Comparison of ENCODE assay signal across 8 mouse cellular contexts in genomic region chr14:78849961-78850578, GRCm38 (mm10). TPM values are rescaled to one million over a fixed set of nuclear protein-coding genes. Genes with fewer than 3 reads are reported as not detected.
DNase-seq lines count a peak whose midpoint lies in the region; ATAC-seq lines count a peak whose summit lies in the region.

No protein-coding gene starts in this region.

- no peaks in the 10 kb centered on the region for H3K27me3 ChIP-seq in midbrain, embryonic 11.5 days (ENCODE audit: control insufficient read depth, insufficient read depth, low read length)
- no peaks in the 10 kb centered on the region for H3K27me3 ChIP-seq in midbrain, embryonic 16.5 days (ENCODE audit: control insufficient read depth, insufficient read depth, low read depth, low read length)
- no peaks in the 10 kb centered on the region for H3K27me3 ChIP-seq in limb, embryonic 10.5 days (ENCODE audit: low read depth, poor library complexity, severe bottlenecking)
- no peaks in the 10 kb centered on the region for H3K27me3 ChIP-seq in stomach, embryonic 15.5 days (replicated peaks)

- WGBS in midbrain, embryonic 11.5 days = 75% methylated on average over 5 of the region's 5 CpGs
- WGBS in midbrain, embryonic 16.5 days = 65% methylated on average over 5 of the region's 5 CpGs
- WGBS in limb, embryonic 10.5 days = 66% methylated on average over 5 of the region's 5 CpGs
- WGBS in stomach, embryonic 15.5 days = 38% methylated on average over 5 of the region's 5 CpGs

- ATAC-seq in CD4-positive, CD25-positive, alpha-beta regulatory T cell, adult 4 months = no peak
- no peak for ATAC-seq in midbrain, embryonic 11.5 days (ENCODE audit: low FRiP score)
- ATAC-seq in midbrain, embryonic 16.5 days = no peak
- no peak for ATAC-seq in stomach, embryonic 15.5 days (ENCODE audit: insufficient read depth, low FRiP score, low read depth)

- no peak overlapping the region for H3K9ac ChIP-seq in midbrain, embryonic 11.5 days (ENCODE audit: low read length)
- no peak overlapping the region for H3K9ac ChIP-seq in midbrain, embryonic 16.5 days (ENCODE audit: low read depth, low read length)
- H3K9ac ChIP-seq in stomach, embryonic 15.5 days = no peak overlapping the region

- H3K36me3 ChIP-seq in midbrain, embryonic 11.5 days (ENCODE audit: control insufficient read depth, insufficient read depth, low read length) = no peaks in the 10 kb centered on the region
- no peaks in the 10 kb centered on the region for H3K36me3 ChIP-seq in midbrain, embryonic 16.5 days (ENCODE audit: control insufficient read depth, insufficient read depth, low read length)
- H3K36me3 ChIP-seq in limb, embryonic 10.5 days = no peaks in the 10 kb centered on the region
- no peaks in the 10 kb centered on the region for H3K36me3 ChIP-seq in stomach, embryonic 15.5 days

- H3K4me3 ChIP-seq in midbrain, embryonic 11.5 days (ENCODE audit: low read depth, low read length) = no peak overlapping the region
- H3K4me3 ChIP-seq in midbrain, embryonic 16.5 days (ENCODE audit: low read depth, low read length) = no peak overlapping the region
- peak overlapping the region; percentile 89; the same call in 1 of the 2 replicates for H3K4me3 ChIP-seq in limb, embryonic 10.5 days
- H3K4me3 ChIP-seq in stomach, embryonic 15.5 days (replicated peaks) = peak overlapping the region; percentile 74

- H3K27ac ChIP-seq in midbrain, embryonic 11.5 days (ENCODE audit: low read depth, low read length) = no peak overlapping the region
- no peak overlapping the region for H3K27ac ChIP-seq in midbrain, embryonic 16.5 days (ENCODE audit: low read length)
- peak overlapping the region; percentile 98 for H3K27ac ChIP-seq in limb, embryonic 10.5 days
- H3K27ac ChIP-seq in stomach, embryonic 15.5 days = no peak overlapping the region

- H3K4me1 ChIP-seq in midbrain, embryonic 11.5 days (ENCODE audit: control insufficient read depth, insufficient read depth, low read length) = peaks cover 12% of the 10 kb centered on the region; the same call in 1 of the 2 replicates
- peaks cover 17% of the 10 kb centered on the region for H3K4me1 ChIP-seq in midbrain, embryonic 16.5 days (ENCODE audit: control insufficient read depth, insufficient read depth, low read length)
- peaks cover 29% of the 10 kb centered on the region for H3K4me1 ChIP-seq in limb, embryonic 10.5 days
- peaks cover 9% of the 10 kb centered on the region for H3K4me1 ChIP-seq in stomach, embryonic 15.5 days

- peak overlapping the region; percentile 65; the same call in 1 of the 2 replicates for H3K4me2 ChIP-seq in midbrain, embryonic 11.5 days
- no peak overlapping the region; the same call in 1 of the 2 replicates for H3K4me2 ChIP-seq in midbrain, embryonic 16.5 days (ENCODE audit: low read length)
- peak overlapping the region; percentile 76 for H3K4me2 ChIP-seq in stomach, embryonic 15.5 days

- DNase-seq in CD4-positive, CD25-positive, alpha-beta regulatory T cell, adult 2 months (ENCODE audit: low read depth, low spot score) = peak; percentile 11
- DNase-seq in midbrain, embryonic 11.5 days (ENCODE audit: low spot score, missing footprints) = no peak
- DNase-seq in limb, embryonic 10.5 days (ENCODE audit: low spot score) = peak; percentile 40
- no peak for DNase-seq in layer of hippocampus, adult 8-10 months (ENCODE audit: low spot score in 2 of 2)
- no peak for DNase-seq in c-Kit-positive CD71-positive TER-119-positive erythroid progenitor cells, embryonic 14.5 days (ENCODE audit: low spot score)

- no peaks in the 10 kb centered on the region for H3K9me3 ChIP-seq in midbrain, embryonic 11.5 days (ENCODE audit: control insufficient read depth, low read length)
- no peaks in the 10 kb centered on the region for H3K9me3 ChIP-seq in midbrain, embryonic 16.5 days (replicated peaks; ENCODE audit: control insufficient read depth, low read length, poor library complexity, severe bottlenecking)
- H3K9me3 ChIP-seq in limb, embryonic 10.5 days (replicated peaks) = no peaks in the 10 kb centered on the region
- no peaks in the 10 kb centered on the region for H3K9me3 ChIP-seq in stomach, embryonic 15.5 days

RNA-seq across cellular contexts. Expression of gene Vwa8, which starts 1.2 kb away (rescaled TPM):
- polyA plus RNA-seq in CD4-positive, CD25-positive, alpha-beta regulatory T cell, adult 4 months (2017; shearing (Covaris generic)) = 1 to 10 TPM; 6.0 to 6.2 TPM
- 7.0 and 7.7 TPM in 2 replicates for polyA plus RNA-seq in midbrain, embryonic 11.5 days (2014; fragmentation: Nextera tagmentation; extraction: Ambion mirVana)
- polyA plus RNA-seq in midbrain, embryonic 16.5 days (2015; fragmentation: Nextera tagmentation; extraction: Ambion mirVana) = 6.2 and 7.3 TPM in 2 replicates
- polyA plus RNA-seq in limb, embryonic 10.5 days (2016; fragmentation: Nextera tagmentation; extraction: Ambion mirVana) = 8.2 and 8.3 TPM in 2 replicates
- 11.0 and 13.1 TPM in 2 replicates for polyA plus RNA-seq in stomach, embryonic 15.5 days (2015; fragmentation: Nextera tagmentation; extraction: Ambion mirVana)
- 10 to 100 TPM; 30.4 to 39.6 (median 34.1) TPM for total RNA-seq in layer of hippocampus, adult 8-10 months (2022)

Comparison
In these comparisons a context has a peak if more than half of its experiments do, and no peak if none do; other contexts are left out.
1. DNase-seq: peak in CD4-positive, CD25-positive, alpha-beta regulatory T cell, adult 2 months (single experiment) and limb, embryonic 10.5 days (single experiment); none in midbrain, embryonic 11.5 days (single experiment), layer of hippocampus, adult 8-10 months (0 of 2) and c-Kit-positive CD71-positive TER-119-positive erythroid progenitor cells, embryonic 14.5 days (single experiment).
2. H3K4me3 ChIP-seq: peak in limb, embryonic 10.5 days (single experiment) and stomach, embryonic 15.5 days (single experiment); none in midbrain, embryonic 11.5 days (single experiment) and midbrain, embryonic 16.5 days (single experiment).